Mouse (Mus musculus) right cerebral cortex, adult 18-20 months (tissue): ENCODE data around the gene Dnttip1.
"Not testable (repeated sequence)": the region's sequence is repeated elsewhere in the genome, so short reads cannot be mapped to it uniquely, and the experiment has no call there.

ENCODE experiments used
- DNase-seq: peaks from one replicate; pipeline ENCODE4 v3.0.0; 2022; ENCODE audit warnings: mixed read lengths

Gene Dnttip1

DNA sequence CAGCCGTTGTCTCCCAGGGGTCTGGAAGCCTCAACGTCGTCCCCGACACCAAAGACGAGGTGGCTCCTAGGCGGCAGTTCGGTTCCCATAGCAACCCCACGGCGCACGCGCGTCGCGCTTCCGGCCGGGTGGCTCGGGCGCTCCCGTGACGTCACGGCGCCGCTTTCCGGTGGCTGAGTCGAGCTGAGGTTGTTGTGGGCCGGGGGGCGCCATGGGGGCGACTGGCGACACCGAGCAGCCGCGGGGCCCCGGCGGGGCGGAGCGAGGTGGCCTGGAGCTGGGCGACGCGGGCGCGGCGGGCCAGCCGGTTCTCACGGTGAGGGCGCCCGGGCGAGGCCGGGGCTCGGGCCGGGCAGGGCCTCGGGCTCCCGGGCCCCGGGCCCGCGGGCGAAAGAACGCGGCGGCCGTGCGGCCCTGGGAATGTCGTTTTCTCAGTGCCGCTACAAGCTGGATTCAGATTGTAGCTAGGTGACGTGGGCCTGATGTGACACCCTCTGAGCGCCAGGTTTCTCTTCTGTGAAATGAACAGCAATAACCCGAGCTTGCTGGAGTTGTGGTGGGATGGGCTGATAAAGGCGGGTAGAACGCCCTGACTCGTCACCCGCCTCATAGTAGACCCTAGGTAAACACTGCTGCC lies at the start of gene Dnttip1, which contains the start of gene Wfdc3:
Gene Dnttip1 (plus strand): TSS at position 141 of the 637 bp plus-strand sequence.
Gene Wfdc3 (minus strand): TSS at position 89 of the 637 bp plus-strand sequence.
- peak; percentile 95 for DNase-seq

GRCm38 (mm10) chr2:164698201-164698600 lies 47.6 kb upstream of the Dnttip1 start, which contains the start of gene Spint4:
Gene Spint4, plus strand, starts transcription at chr2:164698501.
- no peak for DNase-seq

GRCm38 (mm10) chr2:164700959-164701358 lies 44.8 kb upstream of the Dnttip1 start:
- DNase-seq, result no peak

GRCm38 (mm10) chr2:164701761-164702160 lies 44.0 kb upstream of the Dnttip1 start:
- no peak for DNase-seq

GRCm38 (mm10) chr2:164704235-164704634 lies 41.5 kb upstream of the Dnttip1 start:
- DNase-seq, result no peak

GRCm38 (mm10) chr2:164705328-164705727 lies 40.5 kb upstream of the Dnttip1 start:
- no peak for DNase-seq

DNA sequence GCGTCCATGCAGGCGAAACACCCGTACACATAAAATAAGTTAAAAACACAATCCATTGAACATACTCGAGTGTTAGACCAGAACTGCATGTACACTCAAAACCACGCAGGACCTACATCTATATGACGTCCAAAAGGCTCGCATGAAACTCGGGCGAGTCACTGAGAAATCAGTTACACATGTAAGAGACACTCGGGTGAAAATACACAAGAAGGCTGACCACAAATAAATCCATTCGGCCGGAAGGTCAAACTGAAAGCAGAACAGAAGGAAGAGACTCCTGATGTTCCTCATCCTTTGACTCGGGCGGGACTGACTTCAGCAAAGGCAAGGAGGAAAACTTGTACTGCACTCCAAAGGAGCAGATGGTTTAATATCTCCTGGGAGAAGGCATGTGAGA lies 39.8 kb upstream of the Dnttip1 start:
- no peak for DNase-seq

GRCm38 (mm10) chr2:164715005-164715404 lies 30.8 kb upstream of the Dnttip1 start, which contains the start of gene Spint5:
Gene Spint5, plus strand, starts transcription at chr2:164715305.
- DNase-seq, result no peak

DNA sequence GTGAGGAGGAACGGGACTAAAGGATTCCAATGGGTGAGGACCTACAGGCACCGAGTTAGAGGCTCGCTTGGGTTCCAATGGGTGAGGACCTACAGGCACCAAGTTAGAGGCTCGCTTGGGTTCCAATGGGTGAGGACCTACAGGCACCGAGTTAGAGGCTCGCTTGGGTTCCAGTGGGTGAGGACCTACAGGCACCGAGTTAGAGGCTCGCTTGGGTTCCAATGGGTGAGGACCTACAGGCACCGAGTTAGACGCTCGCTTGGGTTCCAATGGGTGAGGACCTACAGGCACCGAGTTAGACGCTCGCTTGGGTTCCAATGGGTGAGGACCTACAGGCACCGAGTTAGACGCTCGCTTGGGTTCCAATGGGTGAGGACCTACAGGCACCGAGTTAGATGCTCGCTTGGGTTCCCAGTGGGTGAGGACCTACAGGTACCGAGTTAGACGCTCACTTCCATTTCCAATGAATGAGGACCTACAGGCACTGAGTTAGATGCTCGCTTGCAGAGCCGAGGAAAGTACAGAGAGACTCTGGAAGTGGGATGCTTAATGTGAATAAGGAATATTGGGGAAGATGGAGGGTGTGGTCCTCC lies 29.5 kb upstream of the Dnttip1 start:
- not testable (repeated sequence) for DNase-seq

- no peak for DNase-seq
Observed at GRCm38 (mm10) chr2:164723276-164723675, 22.5 kb upstream of the Dnttip1 start.

DNA sequence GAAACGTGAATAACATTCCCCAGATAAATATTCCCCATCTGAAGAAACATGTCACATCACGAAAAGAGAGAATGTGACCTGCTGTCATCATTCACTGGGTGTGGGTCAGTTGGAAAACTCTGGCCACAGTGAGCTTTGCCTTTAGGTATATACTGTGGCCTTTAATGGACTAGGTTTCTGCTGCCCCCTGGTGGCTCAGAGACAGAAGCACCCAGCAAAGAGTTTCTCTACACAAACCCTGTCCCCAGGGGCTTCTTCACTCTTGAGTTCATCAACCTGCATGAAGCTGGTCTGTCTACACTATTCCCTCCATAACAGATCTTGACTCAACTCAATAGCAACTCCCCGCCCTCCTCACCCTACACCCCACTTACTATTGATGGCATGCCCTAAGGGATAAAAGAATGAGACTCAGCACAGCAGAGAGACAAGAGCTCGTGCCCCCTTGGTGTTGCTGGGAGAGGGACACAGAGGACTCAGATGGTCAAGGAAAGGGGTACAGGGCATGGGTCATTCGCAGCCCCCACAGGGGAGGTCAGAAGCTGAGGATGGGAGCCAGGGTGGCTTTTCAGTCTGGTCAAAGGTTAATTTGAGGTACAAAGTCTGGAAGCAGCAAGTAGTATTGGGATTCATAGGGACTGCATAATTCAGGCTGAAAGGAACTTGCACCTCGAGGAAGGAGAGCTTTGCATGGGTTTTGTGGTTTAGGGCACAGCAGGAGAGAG lies 19.7 kb upstream of the Dnttip1 start:
- DNase-seq, result peak; percentile 38

GRCm38 (mm10) chr2:164731719-164732118 lies 14.1 kb upstream of the Dnttip1 start:
- DNase-seq, result no peak

DNA sequence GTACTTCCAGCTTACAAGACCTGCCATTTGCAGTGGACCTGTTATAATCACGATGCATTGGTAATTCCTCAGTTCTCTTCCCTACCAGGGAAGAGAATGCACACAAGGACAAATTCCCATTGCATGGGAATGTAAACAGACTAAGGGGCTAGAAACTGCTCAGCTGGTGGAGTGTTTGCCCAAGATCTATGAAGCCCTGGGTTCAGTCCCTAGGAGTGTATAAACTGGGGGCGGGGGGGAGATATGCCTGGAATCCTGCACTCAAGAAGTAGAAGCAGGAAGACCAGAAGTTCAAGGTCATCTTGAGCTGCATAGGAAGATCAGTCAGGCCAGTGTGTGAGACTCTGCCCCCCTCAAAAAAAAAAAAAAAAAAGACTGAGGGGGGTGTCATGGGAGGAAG lies 12.5 kb upstream of the Dnttip1 start:
- DNase-seq, result no peak

DNA sequence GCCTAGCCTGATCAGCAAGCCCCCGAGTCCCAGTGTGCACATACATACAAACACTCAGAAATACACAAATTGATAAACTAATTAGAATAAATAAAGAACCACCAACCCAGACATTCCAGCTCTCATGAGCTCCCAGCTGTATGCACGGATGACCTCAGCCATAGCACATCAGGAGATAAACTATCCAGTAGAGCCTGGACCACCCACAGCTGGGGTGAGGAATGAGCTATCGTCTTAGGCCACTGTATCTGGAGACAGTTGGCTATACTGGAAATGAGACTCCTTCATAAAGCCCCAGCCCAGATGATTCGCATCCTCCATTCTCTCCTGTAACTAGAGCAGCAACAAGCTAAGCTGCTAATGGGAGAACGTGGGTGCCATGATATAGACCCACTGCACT lies 10.9 kb upstream of the Dnttip1 start:
- no peak for DNase-seq

- DNase-seq, result no peak
Observed at GRCm38 (mm10) chr2:164735446-164735845, 10.3 kb upstream of the Dnttip1 start.

DNA sequence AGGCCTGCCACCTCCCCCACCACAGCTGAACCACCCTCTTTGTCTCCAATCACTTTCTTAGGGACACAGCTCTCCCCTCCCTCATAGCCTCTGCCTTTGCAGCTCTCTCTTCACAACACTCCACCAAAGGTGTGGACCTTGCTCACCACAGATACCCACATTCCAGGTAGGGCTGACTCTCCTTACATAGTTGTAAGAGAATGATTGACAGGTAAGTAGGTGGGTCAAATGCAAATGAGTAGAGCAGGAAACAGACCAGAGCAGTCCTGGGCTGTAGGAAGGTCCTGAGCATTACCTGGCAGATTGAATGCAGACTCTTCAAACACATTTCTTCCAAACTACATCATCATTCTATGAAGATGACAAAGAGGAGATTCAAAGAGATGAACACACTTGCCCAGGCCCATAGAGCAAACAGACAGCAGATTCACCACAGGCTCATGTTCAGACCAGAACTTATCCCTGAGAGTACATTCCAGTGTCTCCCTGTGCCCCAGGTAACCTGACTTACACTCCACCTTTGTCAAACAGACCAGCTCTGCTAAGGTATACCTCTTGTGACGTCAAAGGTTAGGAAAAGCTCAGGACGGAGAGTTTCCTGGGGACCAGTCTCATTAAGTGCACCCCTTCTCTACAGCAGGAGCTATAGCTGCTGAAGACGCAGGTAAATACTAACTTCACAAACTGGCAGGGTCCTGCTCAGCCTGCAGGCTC lies 8.2 kb upstream of the Dnttip1 start:
- DNase-seq, result no peak

DNA sequence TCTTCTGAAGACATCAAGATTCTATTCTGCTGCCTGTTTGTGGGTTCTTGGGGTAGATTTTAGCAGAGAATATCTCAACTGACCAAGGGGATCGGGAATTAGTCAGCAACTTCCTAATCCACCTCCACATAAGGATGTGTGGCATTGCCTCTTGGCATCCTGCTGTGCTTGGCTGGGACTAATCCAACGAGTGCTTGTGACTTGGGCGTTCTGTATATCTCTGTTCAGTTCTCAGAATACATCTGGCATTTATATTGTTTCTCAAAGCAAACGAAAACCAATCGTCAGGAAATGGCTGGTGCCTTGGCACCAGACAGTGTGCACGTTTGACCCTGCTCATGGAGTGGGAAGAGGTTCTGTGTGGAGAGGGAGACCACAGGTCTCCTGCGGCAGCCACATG lies 5.9 kb upstream of the Dnttip1 start:
- DNase-seq, result no peak

GRCm38 (mm10) chr2:164744987-164745386 lies 796 bp upstream of the Dnttip1 start:
- DNase-seq, result no peak

GRCm38 (mm10) chr2:164746693-164747092 lies 910 bp downstream of the Dnttip1 start:
- no peak for DNase-seq

GRCm38 (mm10) chr2:164748191-164748590 lies 2.4 kb downstream of the Dnttip1 start:
- DNase-seq, result no peak

- DNase-seq, result no peak
Observed at GRCm38 (mm10) chr2:164748991-164749390, 3.2 kb downstream of the Dnttip1 start.

- DNase-seq, result no peak
Observed at GRCm38 (mm10) chr2:164752454-164752853, 6.7 kb downstream of the Dnttip1 start.

DNA sequence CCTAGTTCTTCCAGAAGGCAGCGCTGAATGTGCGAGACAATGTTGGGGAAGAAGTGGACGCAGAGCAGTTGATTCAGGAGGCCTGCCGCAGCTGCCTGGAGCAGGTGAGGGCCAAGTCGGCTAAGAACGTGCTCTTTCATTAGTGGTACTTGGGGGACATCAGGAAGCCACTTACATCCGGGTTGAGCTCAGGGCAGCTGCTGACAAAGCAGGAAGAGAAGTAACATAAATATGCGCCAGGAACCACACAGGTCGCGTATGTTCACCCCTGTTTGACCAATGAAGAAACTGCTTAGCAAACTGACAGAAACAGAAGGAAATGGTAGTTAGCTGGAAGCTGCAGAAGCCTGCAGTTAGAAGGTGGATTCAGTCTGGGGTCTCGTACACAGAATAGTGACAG lies 8.3 kb downstream of the Dnttip1 start:
- DNase-seq, result no peak
